Mouse (Mus musculus) central nervous system, embryonic 11.5 days (tissue): ENCODE measurements around the gene Ms4a4d. TPM values are rescaled to one million over a fixed set of nuclear protein-coding genes. Genes with fewer than 3 reads are reported as not detected.

Experiments used
- polyA plus RNA-seq: library from polyadenylated mRNA; depleted of rRNA; stranded (reverse); fragments of >200 nt; gene quantifications from 2 replicates; pipeline ENCODE4 v1.2.3, GENCODE M21; 2012; rRNA removed

The Ms4a4d gene
- 0.20 and 0.32 TPM in 2 replicates for polyA plus RNA-seq

GRCm38 (mm10) chr19:11536593-11536992 lies at the start of gene Ms4a4d:
TSS of gene Ms4a4d (plus strand) at chr19:11536801.

GRCm38 (mm10) chr19:11516246-11516645 lies 20.4 kb upstream of the Ms4a4d start, which contains the start of gene Ms4a6b:
TSS of gene Ms4a6b (plus strand) at chr19:11516512.

GRCm38 (mm10) chr19:11604603-11605002 lies 68.0 kb downstream of the Ms4a4d start, which contains the start of gene Ms4a6d:
TSS of gene Ms4a6d (minus strand) at chr19:11604849.

Other genes starting within 250 kb of the Ms4a4d start
- 0.04 and 0.12 TPM in 2 replicates for gene Ms4a14, start 222.3 kb upstream of the Ms4a4d start, polyA plus RNA-seq
- 0.82 and 0.93 TPM in 2 replicates for gene Ms4a7, start 200.7 kb upstream of the Ms4a4d start, polyA plus RNA-seq
- gene Ms4a4a, start 161.3 kb upstream of the Ms4a4d start, polyA plus RNA-seq, result 0.66 and 0.78 TPM in 2 replicates
- 0.44 TPM in 1 of 2 replicates, not detected in the other for gene Ms4a4c, start 132.0 kb upstream of the Ms4a4d start, polyA plus RNA-seq
- not detected in 2 replicates for gene Ms4a4b, start 93.2 kb upstream of the Ms4a4d start, polyA plus RNA-seq
- 2.6 and 3.3 TPM in 2 replicates for gene Ms4a6c, start 67.4 kb upstream of the Ms4a4d start, polyA plus RNA-seq
- 0.04 and 0.10 TPM in 2 replicates for gene Gm8369, start 50.9 kb upstream of the Ms4a4d start, polyA plus RNA-seq
- gene Ms4a6b, start 20.3 kb upstream of the Ms4a4d start, polyA plus RNA-seq, result 2.4 and 2.9 TPM in 2 replicates
- 1.1 and 1.9 TPM in 2 replicates for gene Ms4a6d, start 68.0 kb downstream of the Ms4a4d start, polyA plus RNA-seq
- 0.19 TPM in 1 of 2 replicates, not detected in the other for gene Ms4a2, start 86.9 kb downstream of the Ms4a4d start, polyA plus RNA-seq
- gene Ms4a3, start 104.0 kb downstream of the Ms4a4d start, polyA plus RNA-seq, result 0.25 and 0.50 TPM in 2 replicates
- not detected in 2 replicates for gene Oosp2, start 123.8 kb downstream of the Ms4a4d start, polyA plus RNA-seq
- not detected in 2 replicates for gene Oosp1, start 154.3 kb downstream of the Ms4a4d start, polyA plus RNA-seq
- not detected in 2 replicates for gene Oosp3, start 160.3 kb downstream of the Ms4a4d start, polyA plus RNA-seq
- gene Gif, start 210.8 kb downstream of the Ms4a4d start, polyA plus RNA-seq, result not detected in 2 replicates
- gene Mrpl16, start 233.6 kb downstream of the Ms4a4d start, polyA plus RNA-seq, result 36.8 and 39.9 TPM in 2 replicates